Mouse (Mus musculus): ENCODE data around the gene Arid3c.
"Not testable (repeated sequence)": the region's sequence is repeated elsewhere in the genome, so short reads cannot be mapped to it uniquely, and the experiment has no call there.

The Arid3c gene

DNA sequence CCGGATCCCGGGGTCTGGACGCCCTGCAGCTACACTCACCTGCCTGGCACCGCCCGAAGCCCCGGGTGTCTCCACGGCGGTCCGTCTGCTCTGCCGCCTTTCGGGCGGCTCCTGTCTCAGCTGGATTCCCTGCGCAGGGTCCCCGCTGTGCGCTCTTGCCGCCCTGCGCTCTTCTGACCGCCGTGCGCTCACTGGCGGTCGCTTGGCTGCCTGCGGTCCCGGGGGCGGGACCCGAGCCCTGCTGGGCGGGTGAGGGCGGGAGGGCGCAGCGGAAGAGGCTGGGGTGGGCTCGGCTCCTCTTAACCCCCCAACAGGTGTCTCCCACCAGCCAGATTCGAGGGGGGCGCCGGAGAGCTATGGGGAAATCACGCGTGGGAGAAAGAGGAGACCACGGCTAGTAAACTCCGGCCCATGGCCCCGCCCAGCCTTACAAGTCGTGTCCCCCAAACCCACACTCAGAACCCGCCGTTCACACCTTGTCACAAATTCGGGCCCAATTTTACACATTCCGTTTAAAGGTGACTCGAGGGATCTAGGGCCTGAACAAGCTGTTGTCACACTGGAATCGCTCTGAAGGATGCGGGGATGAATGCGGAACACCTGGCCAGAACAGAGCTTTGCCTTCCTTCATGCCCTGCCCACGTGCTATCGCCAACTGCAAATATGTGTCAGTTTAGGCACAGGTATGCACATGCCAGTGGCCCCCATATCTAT is at the start of gene Arid3c:
Gene Arid3c, minus strand, starts transcription at position 91 of the 714 bp plus-strand sequence.
- no peak for DNase-seq (ENCODE audit: low read depth)

- DNase-seq (ENCODE audit: low read depth) = not testable (repeated sequence)
These were observed 44.9 kb upstream of the Arid3c start for GRCm38 (mm10) chr4:41775840-41776239.

DNA sequence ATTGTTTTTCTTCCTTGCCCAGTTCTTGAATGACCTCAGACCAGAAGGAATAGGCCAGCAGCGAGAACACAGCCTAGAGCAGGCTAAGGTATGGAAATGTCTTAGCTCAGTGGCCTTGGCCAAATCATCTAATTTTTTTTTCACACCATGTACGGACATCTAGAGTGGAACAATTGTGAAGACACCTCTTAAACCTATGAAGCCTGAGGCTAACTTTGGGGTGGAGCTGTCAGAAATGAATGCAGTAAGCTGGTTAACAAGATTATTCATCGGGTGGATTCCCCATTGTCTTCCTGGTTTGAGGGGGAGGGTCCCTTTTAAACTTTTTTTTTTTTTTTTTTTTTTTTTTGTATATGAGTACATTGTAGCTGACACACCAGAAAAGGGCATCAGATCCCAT is 43.6 kb upstream of the Arid3c start:
- not testable (repeated sequence) for DNase-seq (ENCODE audit: low read depth)

- DNase-seq (ENCODE audit: low read depth) = not testable (repeated sequence)
These were observed 43.1 kb upstream of the Arid3c start, which contains the start of gene Ccl27a for GRCm38 (mm10) chr4:41774002-41774401. TSS of gene Ccl27a (minus strand) at chr4:41774247.

DNA sequence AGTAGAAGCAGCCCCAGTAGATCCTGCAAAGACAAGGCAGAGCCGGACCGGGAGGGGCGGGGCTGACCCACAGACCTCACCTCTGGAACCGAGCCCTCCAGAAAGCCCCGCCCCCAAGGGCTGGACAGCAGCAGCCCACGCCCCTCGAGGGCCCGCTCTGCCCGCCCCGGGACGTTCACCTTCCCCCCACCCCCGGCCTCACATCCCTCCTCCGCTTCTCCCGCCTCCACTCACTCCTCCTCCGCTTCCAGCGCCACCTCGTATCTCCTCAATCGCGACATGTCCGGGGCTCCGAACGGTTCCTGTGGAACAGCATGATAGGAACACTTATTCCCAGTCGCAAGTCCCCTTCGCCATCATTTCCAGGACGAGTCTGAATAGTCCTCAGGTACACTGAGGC is 42.6 kb upstream of the Arid3c start:
- not testable (repeated sequence) for DNase-seq (ENCODE audit: low read depth)

GRCm38 (mm10) chr4:41772946-41773345 is 42.0 kb upstream of the Arid3c start:
- not testable (repeated sequence) for DNase-seq (ENCODE audit: low read depth)

- not testable (repeated sequence) for DNase-seq (ENCODE audit: low read depth)
These were observed 36.4 kb upstream of the Arid3c start for GRCm38 (mm10) chr4:41767301-41767700.

DNA sequence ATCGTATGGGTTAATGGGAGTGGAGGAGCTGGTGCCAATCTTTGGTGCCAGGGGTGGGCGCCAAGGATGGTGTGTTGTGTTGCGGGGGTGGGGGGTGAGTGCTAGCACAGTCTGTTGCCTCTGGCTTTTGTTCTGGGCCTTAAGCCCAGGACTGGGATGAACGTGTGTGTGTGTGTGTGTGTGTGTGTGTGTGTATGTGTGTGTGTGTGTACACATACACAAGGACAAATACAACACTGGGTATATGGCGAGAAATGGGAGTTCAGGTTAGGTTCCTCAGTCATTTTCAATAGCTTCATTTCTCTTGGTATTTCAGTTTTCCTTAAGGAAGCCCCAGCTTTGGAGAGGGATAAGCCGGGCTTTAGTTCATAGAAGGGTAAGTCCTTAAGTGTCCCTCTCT is 32.2 kb upstream of the Arid3c start:
- DNase-seq (ENCODE audit: low read depth) = not testable (repeated sequence)

GRCm38 (mm10) chr4:41762688-41763114 is 31.8 kb upstream of the Arid3c start:
- DNase-seq (ENCODE audit: low read depth) = not testable (repeated sequence)

DNA sequence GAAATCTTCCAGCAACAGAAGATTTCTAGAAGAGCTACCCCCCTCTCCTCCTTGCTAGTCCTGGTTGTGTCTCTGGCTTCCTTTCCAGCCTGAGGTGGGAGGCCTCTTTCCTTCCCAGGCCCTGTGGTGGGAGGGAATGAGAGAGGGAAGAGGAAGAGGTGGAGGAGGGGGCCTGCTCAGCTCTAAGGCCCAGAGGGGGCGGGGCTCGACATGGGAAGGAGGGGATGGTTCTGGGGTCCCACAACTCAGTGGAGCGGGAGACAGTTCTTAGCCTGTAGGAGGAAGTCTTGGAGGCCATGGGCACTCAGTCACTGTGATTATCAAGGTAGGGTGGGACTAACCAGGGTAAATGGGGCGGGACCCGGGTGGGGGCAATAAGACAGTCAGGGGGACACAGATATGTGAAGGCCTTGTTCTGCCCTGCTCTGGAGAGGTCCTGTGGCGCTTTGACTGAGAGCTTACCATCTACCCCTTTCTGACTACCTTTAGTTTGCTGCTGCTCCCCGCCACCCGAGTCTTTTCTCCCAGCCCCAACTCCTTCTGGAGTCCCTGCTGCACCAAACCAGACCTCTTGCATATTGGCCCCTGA is 31.3 kb upstream of the Arid3c start:
- no peak for DNase-seq (ENCODE audit: low read depth)

DNA sequence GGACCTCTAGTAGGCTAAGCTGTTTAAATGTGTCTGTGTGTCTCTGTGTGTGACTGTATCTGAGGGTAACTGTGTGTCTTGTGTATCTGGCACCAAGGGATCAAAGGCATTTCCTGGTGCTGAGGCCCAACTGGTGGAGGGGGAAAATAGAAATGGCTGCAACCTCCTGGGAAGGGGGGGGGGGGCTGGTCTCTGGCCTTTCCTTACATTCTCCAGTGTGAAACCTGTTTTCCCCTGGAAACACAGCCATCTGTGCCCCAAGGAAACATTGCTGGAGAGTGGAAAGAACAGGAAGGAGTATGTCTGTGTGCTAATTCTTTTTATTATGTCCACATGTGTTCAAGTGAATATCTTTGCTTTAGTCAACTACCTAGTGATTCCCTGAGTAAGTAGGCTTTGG is 30.7 kb upstream of the Arid3c start:
- DNase-seq (ENCODE audit: low read depth) = no peak

- DNase-seq (ENCODE audit: low read depth) = no peak
These were observed 30.0 kb upstream of the Arid3c start for GRCm38 (mm10) chr4:41760911-41761310.

DNA sequence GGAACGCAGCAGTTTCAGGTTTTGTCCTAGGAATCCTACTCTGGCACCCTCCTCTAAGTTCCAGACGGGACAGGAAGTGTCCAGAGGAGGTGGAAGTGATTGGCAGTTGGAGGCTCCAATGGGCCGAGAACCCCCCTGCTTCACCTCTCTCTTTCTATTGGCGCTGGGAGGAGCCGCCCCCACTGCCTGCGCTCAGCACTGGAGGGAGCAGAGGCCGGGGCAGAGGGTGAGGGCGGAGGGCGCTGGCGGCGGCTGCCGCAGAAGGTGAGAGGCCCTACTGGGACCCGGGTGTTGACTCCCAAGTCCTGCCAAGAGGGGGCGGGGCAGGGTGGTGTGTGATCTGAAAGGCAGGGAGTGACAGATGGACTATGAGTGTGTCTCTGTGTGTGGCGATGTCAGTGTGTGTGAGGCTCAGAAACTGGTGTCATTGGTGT is 29.4 kb upstream of the Arid3c start:
- DNase-seq (ENCODE audit: low read depth) = no peak

DNA sequence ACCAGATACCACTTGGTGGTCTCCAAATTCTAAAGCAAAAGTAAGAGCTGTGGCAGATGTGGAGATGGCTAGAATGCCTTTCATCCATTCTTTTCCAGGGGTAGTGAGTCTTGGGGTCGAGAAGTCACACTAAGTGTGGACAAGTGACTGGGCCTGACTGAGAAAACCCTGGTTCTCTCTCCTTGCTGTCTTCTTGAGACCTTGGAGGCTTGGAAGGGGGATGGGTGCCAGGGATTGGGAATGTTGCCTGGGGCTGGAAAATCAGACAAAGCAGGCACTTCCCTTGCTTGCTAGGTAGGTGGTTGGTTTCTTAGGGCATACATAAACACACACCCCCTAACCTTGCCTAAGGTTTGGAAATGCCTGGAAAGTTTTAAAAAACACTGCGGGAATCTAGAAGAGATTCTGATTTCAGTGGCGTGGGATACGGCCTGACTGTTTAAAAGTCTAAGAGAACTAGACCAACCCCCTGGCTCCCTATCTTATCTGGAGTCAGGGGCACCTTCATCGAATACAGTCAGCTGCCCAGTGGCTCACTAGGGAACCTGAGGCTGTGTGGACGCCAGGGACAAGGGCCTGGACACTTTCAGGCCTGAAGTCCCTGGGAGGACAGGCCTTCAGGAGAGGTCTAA is 28.8 kb upstream of the Arid3c start:
- no peak for DNase-seq (ENCODE audit: low read depth)

- DNase-seq (ENCODE audit: low read depth) = no peak
These were observed 28.3 kb upstream of the Arid3c start for GRCm38 (mm10) chr4:41759206-41759605.

- no peak for DNase-seq (ENCODE audit: low read depth)
These were observed 27.8 kb upstream of the Arid3c start for GRCm38 (mm10) chr4:41758701-41759100.

DNA sequence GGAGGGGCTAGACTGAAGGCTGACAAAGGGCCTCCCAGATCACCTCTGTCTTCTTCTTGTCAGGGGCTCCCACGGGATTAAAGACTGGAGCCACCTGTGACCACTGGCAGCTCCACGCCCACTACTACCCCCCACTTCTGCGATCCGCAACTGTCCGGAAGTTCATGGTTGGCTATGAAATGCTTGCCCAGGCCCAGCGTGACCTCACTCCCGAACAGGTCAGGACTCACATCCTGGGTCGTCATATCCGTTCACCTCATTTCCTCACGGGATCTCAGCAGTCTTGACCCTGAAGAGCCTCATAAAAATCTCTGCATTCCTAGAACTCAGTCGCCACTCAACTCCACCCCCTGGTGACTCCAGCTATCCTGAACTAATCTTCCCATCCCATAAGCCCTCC is 27.1 kb upstream of the Arid3c start:
- no peak for DNase-seq (ENCODE audit: low read depth)

DNA sequence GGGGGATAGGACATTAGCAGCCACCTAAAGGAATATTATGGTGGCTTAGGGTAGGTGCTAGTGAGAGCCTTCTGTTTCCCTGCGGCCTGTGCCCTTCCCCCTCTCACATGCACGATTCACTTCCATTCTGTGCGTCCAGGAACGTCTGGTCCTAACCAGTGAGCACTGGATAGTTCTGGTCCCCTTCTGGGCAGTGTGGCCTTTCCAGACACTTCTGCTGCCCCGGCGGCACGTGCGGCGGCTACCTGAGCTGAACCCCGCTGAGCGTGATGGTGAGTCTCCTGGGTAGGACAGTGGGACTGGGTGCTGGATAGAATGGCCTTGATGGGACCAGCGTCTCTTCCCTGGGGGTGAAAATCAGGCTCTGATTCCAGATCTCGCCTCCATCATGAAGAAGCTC is 26.4 kb upstream of the Arid3c start:
- no peak for DNase-seq (ENCODE audit: low read depth)

DNA sequence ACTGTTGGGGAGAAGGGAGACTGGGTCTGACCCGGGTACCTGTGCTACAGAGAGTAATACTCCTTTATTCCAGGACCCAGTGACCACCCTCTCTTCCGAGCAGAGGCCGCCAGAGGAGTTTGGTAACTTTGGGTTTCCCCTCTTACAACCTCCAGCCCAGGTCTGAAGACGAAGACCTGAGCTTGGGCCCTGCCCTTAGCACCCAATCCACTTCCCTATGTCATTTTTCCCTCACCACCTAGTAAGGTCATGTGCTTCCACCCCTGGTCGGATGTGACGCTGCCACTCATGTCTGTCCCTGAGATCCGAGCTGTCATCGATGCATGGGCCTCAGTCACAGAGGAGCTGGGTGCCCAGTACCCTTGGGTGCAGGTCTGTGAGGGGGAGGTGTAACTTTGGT is 25.5 kb upstream of the Arid3c start:
- DNase-seq (ENCODE audit: low read depth) = no peak

DNA sequence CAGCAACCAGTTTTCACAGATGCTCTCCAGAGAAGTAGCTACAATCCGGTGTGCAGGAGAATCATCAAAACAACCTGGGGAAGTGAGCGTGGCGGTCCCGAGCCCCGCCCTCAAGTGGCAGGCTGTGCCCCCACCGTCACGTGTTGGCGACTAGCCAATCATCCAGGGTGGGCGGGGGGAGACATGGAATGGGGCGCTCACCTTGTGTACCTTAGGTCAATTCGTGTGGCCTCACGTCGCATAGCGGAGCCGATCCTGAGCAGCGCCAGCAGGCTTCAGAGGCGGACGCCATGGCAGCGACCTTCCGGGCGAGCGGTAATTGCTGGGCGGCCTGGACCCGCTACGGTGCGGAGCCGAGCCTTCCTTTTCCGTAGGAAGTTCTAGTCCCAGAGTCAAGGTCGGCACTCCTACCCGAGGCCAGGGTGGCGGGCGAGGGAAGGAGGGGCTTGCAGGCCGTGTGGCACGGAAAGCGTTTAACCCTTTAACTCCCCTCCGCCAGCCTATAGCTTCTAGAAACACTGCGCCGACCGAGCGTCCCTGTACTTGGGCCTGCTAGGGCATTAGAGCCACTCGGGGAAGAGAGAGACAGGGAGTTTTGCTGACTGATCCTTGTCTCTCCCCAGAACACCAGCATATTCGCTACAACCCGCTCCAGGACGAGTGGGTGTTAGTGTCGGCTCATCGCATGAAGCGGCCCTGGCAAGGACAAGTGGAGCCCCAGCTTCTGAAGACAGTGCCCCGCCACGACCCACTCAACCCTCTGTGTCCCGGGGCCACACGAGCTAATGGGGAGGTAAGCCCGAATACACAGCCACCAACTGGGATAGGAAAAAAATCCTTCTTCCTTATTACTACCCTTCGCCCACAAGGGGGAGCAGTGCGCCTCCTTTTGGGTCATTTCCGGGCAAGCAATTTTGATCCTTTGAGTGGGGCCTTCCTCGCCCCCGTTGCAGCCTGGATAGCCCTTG is 24.7 kb upstream of the Arid3c start, which contains the start of gene Sigmar1:
Gene Sigmar1, minus strand, starts transcription at position 820 of the 968 bp plus-strand sequence.
- no peak for DNase-seq (ENCODE audit: low read depth)

GRCm38 (mm10) chr4:41754797-41755337 is 23.9 kb upstream of the Arid3c start, which contains the start of gene Galt:
TSS of gene Galt (plus strand) at chr4:41755228.
- DNase-seq (ENCODE audit: low read depth) = no peak

Data from fibroblast of lung, adult 2 months (primary cell).